Mouse (Mus musculus) hematopoietic stem cell, adult 5-6 weeks (primary cell): ENCODE data around the gene Commd9. TPM values are rescaled to one million over a fixed set of nuclear protein-coding genes. Genes with fewer than 3 reads are reported as not detected.

Experiments used
- total RNA-seq: library from RNA; stranded (forward); fragments of 172-1452, 232-1000 nt; gene quantifications from 2 replicates; pipeline ENCODE4 v1.2.3, GENCODE M21; 2017

Commd9 gene
- total RNA-seq, 1 experiment from 2014 or later = 22.1 TPM

Other genes with a start within 250 kb of the Commd9 start
- 1.1 and 3.1 TPM in 2 replicates for gene Rag1, start 236.7 kb upstream of the Commd9 start, total RNA-seq
- gene B230118H07Rik, start 236.7 kb upstream of the Commd9 start, total RNA-seq = 95.0 and 135 TPM in 2 replicates
- 21.7 and 23.7 TPM in 2 replicates for gene Traf6, start 207.8 kb upstream of the Commd9 start, total RNA-seq
- 0.69 and 2.2 TPM in 2 replicates for gene Prr5l, start 3.2 kb upstream of the Commd9 start, total RNA-seq